Mouse (Mus musculus): ENCODE results near the gene Acyp1. TPM values are rescaled to one million over a fixed set of nuclear protein-coding genes. Genes with fewer than 3 reads are reported as not detected.

Acyp1 gene
- polyA plus RNA-seq, 2 experiments = 27.1 to 68.5 TPM

DNA sequence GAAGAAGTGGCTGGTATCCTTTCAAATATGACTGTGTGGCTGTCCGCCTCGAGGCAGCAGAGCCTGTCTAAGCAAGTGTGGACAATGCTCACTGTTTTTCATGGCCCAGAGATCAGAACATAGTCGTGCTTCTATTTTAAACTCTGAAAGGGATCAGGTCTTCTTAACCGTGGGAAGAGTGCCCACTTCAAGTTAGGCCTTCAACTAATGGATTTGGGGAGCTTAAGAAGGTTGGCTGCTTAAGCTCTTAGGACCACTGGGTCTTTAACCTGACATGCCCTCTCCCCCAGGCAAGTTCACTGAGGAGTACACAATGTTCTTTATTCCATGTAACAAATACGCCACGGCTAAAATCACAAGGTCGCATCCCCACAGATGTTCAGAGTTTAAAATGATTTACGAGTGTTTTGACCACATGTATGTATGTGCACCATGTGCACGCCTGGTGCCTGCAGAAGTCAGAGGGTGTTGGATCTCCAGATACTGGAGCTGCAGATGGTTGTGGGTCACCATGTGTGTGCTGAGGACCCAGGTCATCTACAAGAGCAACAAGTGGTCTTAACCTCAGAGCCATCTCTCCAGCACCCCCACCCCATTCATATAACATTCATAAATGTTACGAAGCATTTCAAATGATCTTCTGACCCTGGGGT, 9.2 kb upstream of the Acyp1 start:
- DNase-seq (ENCODE audit: low read depth in 3 of 3, low spot score in 3 of 3) (no peak), ATAC-seq (ENCODE audit: insufficient read depth) (no peak)
- Histone ChIP-seq H3K4me2 (ENCODE audit: low read depth) (no peak overlapping the region), H3K27ac (no peak overlapping the region), H3K9me3 (ENCODE audit: control insufficient read depth, low read length) (no peaks in the 10 kb centered on the region; the same call in 1 of the 2 replicates), H3K9ac (replicated peaks) (no peak overlapping the region), H3K4me1 (replicated peaks; ENCODE audit: control insufficient read depth in 2 of 2, insufficient read depth in 2 of 2, low read length in 1 of 2) (no peaks in the 10 kb centered on the region), H3K36me3 (replicated peaks; ENCODE audit: control insufficient read depth, insufficient read depth, low read depth) (peaks cover 20% of the 10 kb centered on the region), H3K27me3 (ENCODE audit: control insufficient read depth, insufficient read depth, low read length) (no peaks in the 10 kb centered on the region), H3K4me3 (ENCODE audit: insufficient read depth in 1 of 2, low read depth in 2 of 2, low read length in 2 of 2) (no peak overlapping the region)
- 66% methylated on average over 10 of the region's 10 CpGs for WGBS (ENCODE audit: insufficient replicate concordance)
- TF ChIP-seq CTCF (IDR thresholded peaks at IDR 0.05; ENCODE audit: low read depth) (no peak), EP300 (IDR thresholded peaks at IDR 0.05; ENCODE audit: low read depth) (no peak)

- no peak overlapping the region for H3K9ac ChIP-seq (replicated peaks)
- DNase-seq (ENCODE audit: low read depth in 3 of 3, low spot score in 3 of 3) = no peak
- no peak overlapping the region for H3K4me2 ChIP-seq (ENCODE audit: low read depth)
- H3K9me3 ChIP-seq (ENCODE audit: control insufficient read depth, low read length) = no peaks in the 10 kb centered on the region; the same call in 1 of the 2 replicates
- H3K27ac ChIP-seq = no peak overlapping the region
- H3K27me3 ChIP-seq (ENCODE audit: control insufficient read depth, insufficient read depth, low read length) = no peaks in the 10 kb centered on the region
- 72% methylated on average over 5 of the region's 5 CpGs for WGBS (ENCODE audit: insufficient replicate concordance)
- TF ChIP-seq CTCF (IDR thresholded peaks at IDR 0.05; ENCODE audit: low read depth) = no peak
- no peak for TF ChIP-seq EP300 (IDR thresholded peaks at IDR 0.05; ENCODE audit: low read depth)
- H3K4me1 ChIP-seq (replicated peaks; ENCODE audit: control insufficient read depth in 2 of 2, insufficient read depth in 2 of 2, low read length in 1 of 2) = no peaks in the 10 kb centered on the region
- H3K36me3 ChIP-seq (replicated peaks; ENCODE audit: control insufficient read depth, insufficient read depth, low read depth) = peaks cover 16% of the 10 kb centered on the region
- no peak for ATAC-seq (ENCODE audit: insufficient read depth)
- no peak overlapping the region for H3K4me3 ChIP-seq (ENCODE audit: insufficient read depth in 1 of 2, low read depth in 2 of 2, low read length in 2 of 2)
These were observed 8.7 kb upstream of the Acyp1 start for GRCm38 (mm10) chr12:85296915-85297314.

DNA sequence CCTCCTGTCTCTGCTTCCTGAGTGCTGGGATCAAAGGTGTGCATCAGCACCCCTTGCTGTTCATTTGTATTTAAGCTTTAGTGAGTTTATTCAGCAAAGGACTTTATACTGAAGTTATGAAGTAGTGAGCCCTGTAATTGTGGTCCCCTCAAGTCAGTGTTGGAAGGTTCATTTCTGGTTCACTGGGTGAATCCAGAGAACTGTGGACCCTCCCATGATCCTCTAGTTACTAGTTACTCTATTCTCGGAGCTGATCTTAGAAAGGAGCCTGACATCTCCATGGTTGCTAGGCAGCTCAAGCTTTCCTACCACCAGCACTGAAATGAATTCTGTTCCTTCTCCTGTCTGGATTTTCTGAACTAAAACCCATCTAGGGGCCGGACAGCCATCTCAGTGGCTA, 7.3 kb upstream of the Acyp1 start:
- WGBS (ENCODE audit: insufficient replicate concordance) = 70% methylated on average over 2 of the region's 2 CpGs
- Histone ChIP-seq H3K4me3 (ENCODE audit: insufficient read depth in 1 of 2, low read depth in 2 of 2, low read length in 2 of 2) (no peak overlapping the region), H3K9ac (replicated peaks) (no peak overlapping the region), H3K4me1 (replicated peaks; ENCODE audit: control insufficient read depth in 2 of 2, insufficient read depth in 2 of 2, low read length in 1 of 2) (no peaks in the 10 kb centered on the region), H3K36me3 (replicated peaks; ENCODE audit: control insufficient read depth, insufficient read depth, low read depth) (peaks cover 4% of the 10 kb centered on the region; the same call in 1 of the 2 replicates), H3K27ac (no peak overlapping the region), H3K27me3 (ENCODE audit: control insufficient read depth, insufficient read depth, low read length) (no peaks in the 10 kb centered on the region), H3K9me3 (ENCODE audit: control insufficient read depth, low read length) (no peaks in the 10 kb centered on the region; the same call in 1 of the 2 replicates), H3K4me2 (ENCODE audit: low read depth) (no peak overlapping the region)
- DNase-seq (ENCODE audit: low read depth in 3 of 3, low spot score in 3 of 3) = no peak
- no peak for ATAC-seq (ENCODE audit: insufficient read depth)
- TF ChIP-seq EP300 (IDR thresholded peaks at IDR 0.05; ENCODE audit: low read depth) (no peak), CTCF (IDR thresholded peaks at IDR 0.05; ENCODE audit: low read depth) (no peak)

GRCm38 (mm10) chr12:85292906-85293305, 4.7 kb upstream of the Acyp1 start:
- TF ChIP-seq EP300 (IDR thresholded peaks at IDR 0.05; ENCODE audit: low read depth) (no peak), CTCF (IDR thresholded peaks at IDR 0.05; ENCODE audit: low read depth) (no peak; the same call in 1 of the 2 replicates)
- ATAC-seq (ENCODE audit: insufficient read depth) (no peak), DNase-seq (ENCODE audit: low read depth in 3 of 3, low spot score in 3 of 3) (no peak)
- no peak overlapping the region for H3K27ac ChIP-seq
- no peak overlapping the region for H3K9ac ChIP-seq (replicated peaks)
- H3K4me1 ChIP-seq (replicated peaks; ENCODE audit: control insufficient read depth in 2 of 2, insufficient read depth in 2 of 2, low read length in 1 of 2) = no peaks in the 10 kb centered on the region
- peaks cover 13% of the 10 kb centered on the region for H3K27me3 ChIP-seq (ENCODE audit: control insufficient read depth, insufficient read depth, low read length)
- no peaks in the 10 kb centered on the region; the same call in 1 of the 2 replicates for H3K9me3 ChIP-seq (ENCODE audit: control insufficient read depth, low read length)
- no peak overlapping the region for H3K4me2 ChIP-seq (ENCODE audit: low read depth)
- no peaks in the 10 kb centered on the region for H3K36me3 ChIP-seq (replicated peaks; ENCODE audit: control insufficient read depth, insufficient read depth, low read depth)
- no peak overlapping the region for H3K4me3 ChIP-seq (ENCODE audit: insufficient read depth in 1 of 2, low read depth in 2 of 2, low read length in 2 of 2)

GRCm38 (mm10) chr12:85292288-85292687, 4.0 kb upstream of the Acyp1 start:
- H3K9ac ChIP-seq (replicated peaks) = no peak overlapping the region
- 57% methylated on average over 6 of the region's 6 CpGs for WGBS (ENCODE audit: insufficient replicate concordance)
- DNase-seq (ENCODE audit: low read depth in 3 of 3, low spot score in 3 of 3) (no peak), ATAC-seq (ENCODE audit: insufficient read depth) (no peak)
- H3K36me3 ChIP-seq (replicated peaks; ENCODE audit: control insufficient read depth, insufficient read depth, low read depth) = no peaks in the 10 kb centered on the region
- H3K4me1 ChIP-seq (replicated peaks; ENCODE audit: control insufficient read depth in 2 of 2, insufficient read depth in 2 of 2, low read length in 1 of 2) = no peaks in the 10 kb centered on the region; a peak in 1 of 4 replicates
- H3K4me3 ChIP-seq (ENCODE audit: insufficient read depth in 1 of 2, low read depth in 2 of 2, low read length in 2 of 2) = no peak overlapping the region
- H3K4me2 ChIP-seq (ENCODE audit: low read depth) = no peak overlapping the region
- H3K9me3 ChIP-seq (ENCODE audit: control insufficient read depth, low read length) = no peaks in the 10 kb centered on the region; the same call in 1 of the 2 replicates
- no peak overlapping the region for H3K27ac ChIP-seq
- peaks cover 13% of the 10 kb centered on the region for H3K27me3 ChIP-seq (ENCODE audit: control insufficient read depth, insufficient read depth, low read length)
- no peak for TF ChIP-seq CTCF (IDR thresholded peaks at IDR 0.05; ENCODE audit: low read depth)
- no peak for TF ChIP-seq EP300 (IDR thresholded peaks at IDR 0.05; ENCODE audit: low read depth)

Measured in liver, embryonic 14.5 days (tissue).